Comparison of ENCODE assay signal across 15 mouse cellular contexts in genomic region chr5:131710735-131711473, GRCm38 (mm10).
DNase-seq lines count a peak whose midpoint lies in the region; ATAC-seq lines count a peak whose summit lies in the region.
"Had no signal": no experiment of that assay in that cellular context is flagged by ENCODE, and none has a peak within 500 bp of the region (broad histone marks: within the 10 kb centered on the region; RNA-seq: fewer than 3 reads in every experiment).

No protein-coding gene starts in this region.

- H3K9me3 ChIP-seq in kidney, embryonic 16.5 days (ENCODE audit: low read length), result peaks cover 6% of the 10 kb centered on the region; the same call in 1 of the 2 replicates
- no peaks in the 10 kb centered on the region for H3K9me3 ChIP-seq in intestine, embryonic 16.5 days (ENCODE audit: control insufficient read depth, low read length)
- H3K9me3 ChIP-seq in neural tube, embryonic 11.5 days (ENCODE audit: control insufficient read depth, low read length), result no peaks in the 10 kb centered on the region

- no peak for DNase-seq in kidney, postnatal 25 days
- DNase-seq in embryo, embryonic 9.5 days (ENCODE audit: extremely low spot score), result peak; percentile 37
- DNase-seq in neural tube, embryonic 11.5 days (ENCODE audit: low spot score), result peak; percentile 54
- DNase-seq in heart, adult 8-10 months (ENCODE audit: low spot score), result no peak
- no peak for DNase-seq in adrenal gland, postnatal 25 days
- DNase-seq: cerebellum, postnatal 25 days; heart, adult 18-20 months; heart, postnatal 36 days; thymus, postnatal 4 days had no signal

- 0 out of 2 replicates have a peak, but pooled peaks cover 4% of the 10 kb centered on the region for H3K36me3 ChIP-seq in kidney, embryonic 16.5 days (ENCODE audit: insufficient read depth, low read length)
- no peaks in the 10 kb centered on the region for H3K36me3 ChIP-seq in intestine, embryonic 16.5 days (ENCODE audit: control insufficient read depth, insufficient read depth, low read length)
- H3K36me3 ChIP-seq in neural tube, embryonic 11.5 days (ENCODE audit: control insufficient read depth, insufficient read depth, low read length), result peaks cover 4% of the 10 kb centered on the region; the same call in 1 of the 2 replicates

- no peak overlapping the region for H3K9ac ChIP-seq in kidney, embryonic 16.5 days (replicated peaks; ENCODE audit: low read length)
- H3K9ac ChIP-seq in intestine, embryonic 16.5 days (ENCODE audit: low read depth, low read length), result no peak overlapping the region
- no peak overlapping the region for H3K9ac ChIP-seq in neural tube, embryonic 11.5 days (ENCODE audit: low read length)

- no peak overlapping the region for H3K27ac ChIP-seq in kidney, embryonic 16.5 days (ENCODE audit: low read length)
- no peak overlapping the region for H3K27ac ChIP-seq in intestine, embryonic 16.5 days (ENCODE audit: low read length)
- H3K27ac ChIP-seq in neural tube, embryonic 11.5 days (ENCODE audit: low read depth, low read length), result no peak overlapping the region

- peak; percentile 67; the same call in 1 of the 2 replicates for ATAC-seq in kidney, embryonic 16.5 days (ENCODE audit: low FRiP score, low TSS enrichment)
- ATAC-seq in intestine, embryonic 16.5 days, result peak; percentile 42; the same call in 1 of the 2 replicates
- ATAC-seq in neural tube, embryonic 11.5 days (ENCODE audit: insufficient read depth, low FRiP score, low TSS enrichment), result no peak
- ATAC-seq: Patski had no signal

- no peak overlapping the region for H3K4me3 ChIP-seq in kidney, embryonic 16.5 days (ENCODE audit: low read length)
- no peak overlapping the region for H3K4me3 ChIP-seq in intestine, embryonic 16.5 days (ENCODE audit: low read length)
- H3K4me3 ChIP-seq in neural tube, embryonic 11.5 days (ENCODE audit: low read depth, low read length), result no peak overlapping the region
- H3K4me3 ChIP-seq: megakaryocyte, embryonic 14.5 days; myocyte had no signal

- peaks cover 17% of the 10 kb centered on the region for H3K4me1 ChIP-seq in kidney, embryonic 16.5 days (ENCODE audit: insufficient read depth, low read length)
- peaks cover 3% of the 10 kb centered on the region; the same call in 1 of the 2 replicates for H3K4me1 ChIP-seq in intestine, embryonic 16.5 days (ENCODE audit: control insufficient read depth, insufficient read depth, low read length)
- no peaks in the 10 kb centered on the region for H3K4me1 ChIP-seq in neural tube, embryonic 11.5 days (ENCODE audit: control insufficient read depth, insufficient read depth, low read length)

- WGBS in kidney, embryonic 16.5 days, result 28% methylated on average over 8 of the region's 8 CpGs
- WGBS in intestine, embryonic 16.5 days, result 39% methylated on average over 8 of the region's 8 CpGs
- 42% methylated on average over 8 of the region's 8 CpGs for WGBS in neural tube, embryonic 11.5 days

- H3K27me3 ChIP-seq in kidney, embryonic 16.5 days (ENCODE audit: insufficient read depth, low read length), result no peaks in the 10 kb centered on the region
- no peaks in the 10 kb centered on the region for H3K27me3 ChIP-seq in intestine, embryonic 16.5 days (replicated peaks; ENCODE audit: control insufficient read depth, insufficient read depth, low read length)
- no peaks in the 10 kb centered on the region for H3K27me3 ChIP-seq in neural tube, embryonic 11.5 days (ENCODE audit: control insufficient read depth, insufficient read depth, low read length)
- H3K27me3 ChIP-seq: Patski had no signal

- no peak overlapping the region for H3K4me2 ChIP-seq in kidney, embryonic 16.5 days (replicated peaks; ENCODE audit: low read depth, low read length)
- no peak overlapping the region for H3K4me2 ChIP-seq in intestine, embryonic 16.5 days (ENCODE audit: low read depth, low read length)
- H3K4me2 ChIP-seq in neural tube, embryonic 11.5 days (ENCODE audit: low read depth), result no peak overlapping the region
- H3K4me2 ChIP-seq: liver, embryonic 11.5 days had no signal

Comparison
In these comparisons a context has a peak if more than half of its experiments do, and no peak if none do; other contexts are left out.
1. DNase-seq: peak in embryo, embryonic 9.5 days (single experiment) and neural tube, embryonic 11.5 days (single experiment); none in kidney, postnatal 25 days (0 of 2), heart, adult 8-10 months (single experiment) and adrenal gland, postnatal 25 days (single experiment).